Mouse (Mus musculus) liver, embryonic 12.5 days (tissue): ENCODE data around the gene 2610301B20Rik. TPM values are rescaled to one million over a fixed set of nuclear protein-coding genes. Genes with fewer than 3 reads are reported as not detected.

Experiments used
- ATAC-seq: fragments of 200-750 bp; cut with Nextera tagmentation; 2 replicates; pipeline ENCODE4 v1.8.0; 2017; ENCODE audit warnings: moderate number of reproducible peaks, mild to moderate bottlenecking, moderate library complexity
- H3K27ac ChIP-seq: fragments of 300-500 bp; sonication (generic); 2 replicates; pipeline ENCODE4 v1.5.1; 2016; ENCODE audit warnings: mild to moderate bottlenecking
- H3K27me3 ChIP-seq: fragments of 300-500 bp; sonication (generic); replicated peaks from 2 replicates; pipeline ENCODE4 v1.6.1; 2016; ENCODE audit warnings: mild to moderate bottlenecking, moderate library complexity
- H3K36me3 ChIP-seq: fragments of 300-500 bp; sonication (generic); 2 replicates; pipeline ENCODE4 v1.6.1; 2016; ENCODE audit warnings: mild to moderate bottlenecking, moderate library complexity
- H3K4me1 ChIP-seq: fragments of 300-500 bp; sonication (generic); 2 replicates; pipeline ENCODE4 v1.6.1; 2016
- H3K4me2 ChIP-seq: fragments of 300-500 bp; sonication (generic); 2 replicates; pipeline ENCODE4 v1.6.1; 2016; ENCODE audit warnings: mild to moderate bottlenecking, moderate library complexity
- H3K4me3 ChIP-seq: fragments of 300-500 bp; sonication (generic); 2 replicates; pipeline ENCODE4 v1.5.1; 2016; ENCODE audit warnings: mild to moderate bottlenecking, moderate library complexity
- H3K9ac ChIP-seq: fragments of 300-500 bp; sonication (generic); 2 replicates; pipeline ENCODE4 v1.6.1; 2016; ENCODE audit warnings: mild to moderate bottlenecking, moderate library complexity
- H3K9me3 ChIP-seq: fragments of 300-500 bp; sonication (generic); replicated peaks from 2 replicates; pipeline ENCODE4 v1.6.1; 2016; ENCODE audit warnings: mild to moderate bottlenecking, moderate library complexity
- WGBS: fragments of 180-500 bp; shearing (Covaris S2); methylation state at CpG from one replicate; pipeline ENCODE4 v1.1.7; 2016; ENCODE audit not compliant: insufficient replicate concordance; 5-methylcytosine and 5-hydroxymethylcytosine counted together
- polyA plus RNA-seq: library from polyadenylated mRNA; unstranded; fragments of >200 nt; fragmentation: Nextera tagmentation; extraction: Ambion mirVana; gene quantifications from 2 replicates; pipeline ENCODE4 v1.2.1, GENCODE M21; 2016

Gene 2610301B20Rik
- polyA plus RNA-seq, 1 experiment from 2014 or later = 15.8 TPM

- WGBS = 60% methylated on average over 6 of the region's 6 CpGs
- Histone ChIP-seq H3K27me3 (no peaks in the 10 kb centered on the region; the same call in 1 of the 2 replicates), H3K9ac (no peak overlapping the region), H3K4me2 (0 out of 2 replicates have a peak overlapping the region, but pooled peaks have one; percentile 5), H3K4me1 (peaks cover 51% of the 10 kb centered on the region), H3K27ac (no peak overlapping the region), H3K36me3 (no peaks in the 10 kb centered on the region), H3K4me3 (no peak overlapping the region), H3K9me3 (no peaks in the 10 kb centered on the region)
- no peak for ATAC-seq
Measured at GRCm38 (mm10) chr4:10911909-10912478, 37.7 kb downstream of the 2610301B20Rik start.

- Histone ChIP-seq H3K4me3 (no peak overlapping the region), H3K9me3 (no peaks in the 10 kb centered on the region), H3K36me3 (no peaks in the 10 kb centered on the region), H3K9ac (no peak overlapping the region), H3K27ac (0 out of 2 replicates have a peak overlapping the region, but pooled peaks have one; percentile 95), H3K4me1 (peaks cover 51% of the 10 kb centered on the region), H3K4me2 (no peak overlapping the region; the same call in 1 of the 2 replicates), H3K27me3 (no peaks in the 10 kb centered on the region; the same call in 1 of the 2 replicates)
- WGBS = 32% methylated on average over 7 of the region's 7 CpGs
- ATAC-seq = peak; percentile 31; the same call in 1 of the 2 replicates
Measured at GRCm38 (mm10) chr4:10912611-10913301, 38.5 kb downstream of the 2610301B20Rik start.

- Histone ChIP-seq H3K4me1 (peaks cover 54% of the 10 kb centered on the region), H3K36me3 (no peaks in the 10 kb centered on the region), H3K27ac (peak overlapping the region; percentile 95), H3K9ac (no peak overlapping the region), H3K4me2 (peak overlapping the region; percentile 57; the same call in 1 of the 2 replicates), H3K27me3 (no peaks in the 10 kb centered on the region; the same call in 1 of the 2 replicates), H3K4me3 (no peak overlapping the region), H3K9me3 (no peaks in the 10 kb centered on the region)
- ATAC-seq = no peak
- 88% methylated on average over 3 of the region's 3 CpGs for WGBS
Measured at GRCm38 (mm10) chr4:10913409-10913808, 39.1 kb downstream of the 2610301B20Rik start.

DNA sequence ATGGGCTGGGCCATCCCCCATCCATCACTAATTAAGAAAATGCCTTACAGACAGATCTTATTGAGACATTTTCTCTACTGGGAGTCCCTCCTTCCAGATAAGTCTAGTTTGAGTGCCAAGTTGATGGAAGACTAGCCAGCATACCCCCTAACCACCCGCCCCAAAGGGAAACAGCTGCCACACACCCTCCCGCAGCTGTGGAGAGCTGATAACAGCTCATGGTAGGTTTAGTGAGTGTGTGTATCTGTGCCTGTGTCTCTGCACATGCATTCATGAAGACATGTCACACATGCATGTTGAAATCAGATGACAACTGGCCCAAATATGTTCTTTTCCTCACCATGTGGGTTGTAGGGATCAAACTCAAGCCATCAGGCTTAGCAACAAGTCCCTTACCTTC, 40.5 kb downstream of the 2610301B20Rik start:
- H3K9me3 ChIP-seq = no peaks in the 10 kb centered on the region
- peak overlapping the region; percentile 23; the same call in 1 of the 2 replicates for H3K9ac ChIP-seq
- peak overlapping the region; percentile 95 for H3K27ac ChIP-seq
- peak overlapping the region; percentile 57 for H3K4me2 ChIP-seq
- no peaks in the 10 kb centered on the region for H3K36me3 ChIP-seq
- 26% methylated on average over 2 of the region's 2 CpGs for WGBS
- peak; percentile 99 for ATAC-seq
- peaks cover 66% of the 10 kb centered on the region for H3K4me1 ChIP-seq
- no peaks in the 10 kb centered on the region for H3K27me3 ChIP-seq
- H3K4me3 ChIP-seq = no peak overlapping the region

GRCm38 (mm10) chr4:10915271-10915670, 41.0 kb downstream of the 2610301B20Rik start:
- ATAC-seq = no peak
- WGBS = 69% methylated on average over 3 of the region's 3 CpGs
- Histone ChIP-seq H3K27ac (peak overlapping the region; percentile 95), H3K4me2 (peak overlapping the region; percentile 57), H3K36me3 (no peaks in the 10 kb centered on the region), H3K9me3 (no peaks in the 10 kb centered on the region), H3K9ac (no peak overlapping the region), H3K4me1 (peaks cover 66% of the 10 kb centered on the region), H3K4me3 (no peak overlapping the region), H3K27me3 (no peaks in the 10 kb centered on the region)

- Histone ChIP-seq H3K4me3 (no peak overlapping the region), H3K27me3 (no peaks in the 10 kb centered on the region), H3K4me2 (no peak overlapping the region), H3K4me1 (peaks cover 46% of the 10 kb centered on the region), H3K9me3 (no peaks in the 10 kb centered on the region), H3K36me3 (no peaks in the 10 kb centered on the region), H3K9ac (no peak overlapping the region), H3K27ac (peak overlapping the region; percentile 50; the same call in 1 of the 2 replicates)
- ATAC-seq = no peak
- 55% methylated on average over 8 of the region's 8 CpGs for WGBS
Measured at GRCm38 (mm10) chr4:10918402-10918801, 44.1 kb downstream of the 2610301B20Rik start.

DNA sequence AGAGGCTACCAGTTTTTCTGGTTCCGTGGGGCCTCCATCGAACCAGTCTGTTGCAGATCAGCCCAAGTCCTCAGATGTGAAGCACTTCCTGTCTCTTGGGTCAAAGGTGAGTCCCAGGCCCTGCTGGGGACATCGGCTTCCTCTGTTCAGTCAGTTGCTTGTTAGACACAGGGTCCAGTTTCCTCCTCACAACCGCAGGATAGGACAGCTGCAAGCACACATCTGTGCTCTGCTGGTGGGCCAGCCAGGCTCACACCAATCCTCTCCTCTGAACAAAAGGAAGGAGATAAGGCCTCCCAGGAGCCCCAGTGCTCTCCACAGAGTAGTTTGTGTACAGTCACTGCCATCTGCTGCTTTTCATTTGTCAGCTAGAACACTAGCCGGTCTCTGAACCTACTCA, 44.8 kb downstream of the 2610301B20Rik start:
- no peak for ATAC-seq
- H3K27ac ChIP-seq = peak overlapping the region; percentile 50; the same call in 1 of the 2 replicates
- no peak overlapping the region for H3K4me3 ChIP-seq
- no peaks in the 10 kb centered on the region for H3K27me3 ChIP-seq
- H3K4me1 ChIP-seq = peaks cover 39% of the 10 kb centered on the region
- WGBS = 12% methylated on average over 5 of the region's 5 CpGs
- no peaks in the 10 kb centered on the region for H3K36me3 ChIP-seq
- H3K4me2 ChIP-seq = 0 out of 2 replicates have a peak overlapping the region, but pooled peaks have one; percentile 6
- no peak overlapping the region for H3K9ac ChIP-seq
- no peaks in the 10 kb centered on the region for H3K9me3 ChIP-seq

- H3K4me2 ChIP-seq = no peak overlapping the region
- H3K27me3 ChIP-seq = no peaks in the 10 kb centered on the region
- no peaks in the 10 kb centered on the region for H3K36me3 ChIP-seq
- H3K4me1 ChIP-seq = peaks cover 34% of the 10 kb centered on the region
- no peak for ATAC-seq
- H3K9me3 ChIP-seq = no peaks in the 10 kb centered on the region
- no peak overlapping the region for H3K4me3 ChIP-seq
- no peak overlapping the region for H3K9ac ChIP-seq
- H3K27ac ChIP-seq = no peak overlapping the region
- WGBS = 71% methylated on average over 3 of the region's 3 CpGs
Measured at GRCm38 (mm10) chr4:10919530-10919929, 45.2 kb downstream of the 2610301B20Rik start.

GRCm38 (mm10) chr4:10919987-10920386, 45.7 kb downstream of the 2610301B20Rik start:
- Histone ChIP-seq H3K4me2 (no peak overlapping the region), H3K27me3 (no peaks in the 10 kb centered on the region), H3K36me3 (no peaks in the 10 kb centered on the region), H3K4me3 (no peak overlapping the region), H3K9ac (no peak overlapping the region), H3K9me3 (no peaks in the 10 kb centered on the region), H3K4me1 (peaks cover 30% of the 10 kb centered on the region), H3K27ac (no peak overlapping the region)
- WGBS = 74% methylated on average over 6 of the region's 6 CpGs
- ATAC-seq = no peak

GRCm38 (mm10) chr4:10920622-10921021, 46.3 kb downstream of the 2610301B20Rik start:
- no peaks in the 10 kb centered on the region for H3K9me3 ChIP-seq
- no peak overlapping the region for H3K4me3 ChIP-seq
- no peak overlapping the region for H3K4me2 ChIP-seq
- no peaks in the 10 kb centered on the region for H3K27me3 ChIP-seq
- no peaks in the 10 kb centered on the region for H3K36me3 ChIP-seq
- 70% methylated on average over 6 of the region's 6 CpGs for WGBS
- H3K9ac ChIP-seq = no peak overlapping the region
- H3K4me1 ChIP-seq = peaks cover 25% of the 10 kb centered on the region
- no peak overlapping the region for H3K27ac ChIP-seq
- no peak for ATAC-seq

DNA sequence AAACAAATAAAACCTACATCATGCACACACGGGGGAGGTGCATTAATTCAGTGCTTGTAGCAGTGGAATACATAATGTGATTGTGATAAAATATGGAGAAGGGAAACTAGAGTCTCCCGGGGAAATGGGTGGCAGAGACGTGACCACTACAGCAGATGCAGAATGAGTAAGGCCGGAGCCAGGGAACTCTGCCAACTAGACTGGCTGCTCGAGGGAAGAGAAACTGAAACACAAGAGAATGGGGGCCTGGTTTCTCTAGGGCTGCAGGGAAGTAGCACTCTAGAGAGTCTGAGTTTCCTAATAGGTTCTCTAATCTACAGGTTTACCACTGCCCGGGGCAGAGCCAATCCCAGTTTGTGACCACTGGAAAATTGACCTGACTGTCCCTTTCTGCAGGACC, 48.9 kb downstream of the 2610301B20Rik start:
- ATAC-seq = no peak
- Histone ChIP-seq H3K9ac (no peak overlapping the region), H3K36me3 (no peaks in the 10 kb centered on the region), H3K4me2 (no peak overlapping the region), H3K9me3 (no peaks in the 10 kb centered on the region), H3K27ac (no peak overlapping the region; the same call in 1 of the 2 replicates), H3K4me1 (peaks cover 14% of the 10 kb centered on the region), H3K4me3 (no peak overlapping the region), H3K27me3 (no peaks in the 10 kb centered on the region)
- 50% methylated on average over 6 of the region's 6 CpGs for WGBS

DNA sequence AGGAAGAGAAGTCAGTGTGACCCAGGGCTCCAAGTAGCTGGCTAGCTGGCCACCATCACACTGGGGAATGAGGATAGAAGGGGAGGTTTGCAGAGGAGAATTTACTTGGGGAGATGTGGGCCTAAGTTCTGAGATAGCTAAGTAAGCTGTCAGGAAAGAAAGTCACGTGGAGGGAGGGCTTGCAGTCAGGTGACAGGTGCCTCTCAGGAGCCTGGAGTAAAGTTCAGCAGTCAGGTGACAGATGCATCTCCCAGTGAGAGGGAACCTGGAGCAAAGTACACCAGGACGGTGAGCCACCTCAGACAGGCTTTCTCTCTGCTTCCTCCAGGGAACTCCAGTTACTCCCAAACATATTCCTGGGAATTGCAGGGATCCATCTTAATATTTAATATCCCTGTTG, 49.8 kb downstream of the 2610301B20Rik start:
- Histone ChIP-seq H3K27ac (no peak overlapping the region), H3K4me3 (no peak overlapping the region), H3K9ac (no peak overlapping the region), H3K4me2 (no peak overlapping the region), H3K4me1 (peaks cover 5% of the 10 kb centered on the region), H3K9me3 (no peaks in the 10 kb centered on the region), H3K27me3 (no peaks in the 10 kb centered on the region), H3K36me3 (no peaks in the 10 kb centered on the region)
- peak; percentile 52; the same call in 1 of the 2 replicates for ATAC-seq
- 65% methylated on average over 2 of the region's 2 CpGs for WGBS
